Mouse (Mus musculus): Measurements from ENCODE around the gene Zfp53.
"Not testable (repeated sequence)": the region's sequence is repeated elsewhere in the genome, so short reads cannot be mapped to it uniquely, and the experiment has no call there.

DNA sequence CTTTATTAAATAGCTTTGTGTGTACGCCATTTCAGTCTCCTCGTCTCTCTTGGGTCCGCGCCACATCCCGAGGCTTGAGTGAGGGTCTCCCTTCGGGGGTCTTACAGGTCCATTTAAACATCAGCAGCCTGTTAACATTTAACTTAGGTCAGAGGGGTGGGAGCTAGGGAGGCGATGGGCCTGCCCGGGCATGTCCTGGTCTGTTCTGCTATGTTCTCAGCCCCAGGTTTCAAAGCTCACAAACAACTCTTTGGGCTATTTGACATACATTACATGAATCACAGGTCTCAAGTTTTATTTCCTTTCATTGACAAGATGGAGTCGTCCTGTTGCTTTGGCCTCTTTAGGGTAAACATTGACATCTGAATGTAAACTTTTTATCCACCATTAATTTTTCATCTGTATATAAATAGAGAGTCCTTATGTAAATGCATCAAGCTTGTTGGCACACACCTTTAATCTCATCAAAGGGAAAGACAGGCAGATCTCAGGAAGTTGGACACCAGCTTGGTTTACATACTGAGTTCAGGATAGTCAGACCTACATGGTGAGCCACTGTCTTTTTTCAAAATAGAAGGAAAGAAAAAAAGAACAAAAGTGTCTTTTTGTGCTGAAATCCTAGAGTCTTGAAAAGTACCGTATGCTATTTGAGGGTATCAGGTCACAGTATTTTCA is 10.6 kb upstream of the Zfp53 start:
- not testable (repeated sequence) for TF ChIP-seq CTCF (IDR thresholded peaks at IDR 0.05; ENCODE audit: control insufficient read depth, insufficient read depth, insufficient replicate concordance, low read depth, low read length); POLR2A (IDR thresholded peaks at IDR 0.05; ENCODE audit: control insufficient read depth, low read depth, low read length)

Measured in testis, adult 2 months (tissue).